Mouse (Mus musculus): ENCODE results near the gene Alg11. TPM values are rescaled to one million over a fixed set of nuclear protein-coding genes. Genes with fewer than 3 reads are reported as not detected.

The Alg11 gene
- polyA plus RNA-seq, 1 experiment from 2014 or later = 35.8 TPM

DNA sequence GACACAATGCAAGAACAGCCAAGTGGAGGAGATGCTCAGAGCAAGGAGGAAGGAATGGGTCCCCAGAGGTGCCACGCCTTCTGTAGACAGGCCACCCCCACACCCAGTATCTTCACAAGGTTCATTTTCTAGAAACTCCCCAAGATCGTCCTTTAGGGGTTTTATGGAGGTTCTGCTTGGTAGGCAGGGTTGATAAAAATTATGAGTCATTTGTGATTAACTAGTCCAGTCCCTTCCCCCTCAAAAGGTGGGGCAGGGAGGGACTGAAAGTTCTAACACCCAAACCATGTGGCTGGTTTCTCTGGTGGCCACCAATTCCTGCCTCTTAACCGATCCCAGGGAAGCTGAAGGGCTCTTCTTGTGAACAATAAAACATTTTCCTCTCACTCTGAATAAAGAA is 3.7 kb upstream of the Alg11 start:
- no peak overlapping the region for H3K9ac ChIP-seq (ENCODE audit: low read length)
- H3K9me3 ChIP-seq (ENCODE audit: control insufficient read depth, low read length) = no peaks in the 10 kb centered on the region
- peaks cover 5% of the 10 kb centered on the region; the same call in 1 of the 2 replicates for H3K27me3 ChIP-seq (ENCODE audit: control insufficient read depth, insufficient read depth, low read length)
- no peaks in the 10 kb centered on the region; the same call in 1 of the 2 replicates for H3K4me1 ChIP-seq (replicated peaks; ENCODE audit: control insufficient read depth, insufficient read depth, low read length)
- no peak overlapping the region for H3K4me3 ChIP-seq (ENCODE audit: low read depth, low read length)
- ATAC-seq (replicated peaks; ENCODE audit: low FRiP score) (no peak), DNase-seq (ENCODE audit: low spot score) (no peak)
- WGBS = 79% methylated on average over 3 of the region's 3 CpGs
- no peaks in the 10 kb centered on the region for H3K36me3 ChIP-seq (ENCODE audit: control insufficient read depth, insufficient read depth, low read length)
- no peak overlapping the region for H3K27ac ChIP-seq (ENCODE audit: low read depth, low read length)
- no peak overlapping the region for H3K4me2 ChIP-seq (ENCODE audit: low read depth, low read length, severe bottlenecking)

DNA sequence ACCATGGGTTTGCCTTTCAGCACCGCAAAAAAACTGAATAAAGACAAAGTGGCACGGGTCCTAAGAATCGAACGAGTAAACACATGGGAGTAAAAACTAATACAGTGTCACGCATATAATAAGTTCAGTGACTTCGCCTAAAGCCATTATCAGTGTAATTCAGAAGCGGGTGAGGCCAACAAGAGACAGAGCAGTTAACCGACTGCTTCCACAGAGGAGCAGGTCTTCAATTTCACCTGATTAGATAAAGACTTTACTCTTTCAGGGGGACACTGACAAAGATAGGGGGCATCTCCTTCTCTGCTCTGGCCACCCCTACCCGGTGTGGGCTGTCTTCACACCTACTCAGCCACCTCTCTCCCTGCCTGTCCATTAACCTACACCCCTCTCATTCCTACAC is 2.2 kb upstream of the Alg11 start:
- Histone ChIP-seq H3K36me3 (ENCODE audit: control insufficient read depth, insufficient read depth, low read length) (no peaks in the 10 kb centered on the region), H3K9ac (ENCODE audit: low read length) (no peak overlapping the region), H3K27me3 (ENCODE audit: control insufficient read depth, insufficient read depth, low read length) (peaks cover 5% of the 10 kb centered on the region; the same call in 1 of the 2 replicates), H3K27ac (ENCODE audit: low read depth, low read length) (no peak overlapping the region), H3K4me2 (ENCODE audit: low read depth, low read length, severe bottlenecking) (no peak overlapping the region), H3K4me3 (ENCODE audit: low read depth, low read length) (no peak overlapping the region), H3K9me3 (ENCODE audit: control insufficient read depth, low read length) (no peaks in the 10 kb centered on the region), H3K4me1 (replicated peaks; ENCODE audit: control insufficient read depth, insufficient read depth, low read length) (no peaks in the 10 kb centered on the region; the same call in 1 of the 2 replicates)
- ATAC-seq (replicated peaks; ENCODE audit: low FRiP score) = no peak
- no peak for DNase-seq (ENCODE audit: low spot score)
- WGBS = 85% methylated on average over 9 of the region's 9 CpGs

DNA sequence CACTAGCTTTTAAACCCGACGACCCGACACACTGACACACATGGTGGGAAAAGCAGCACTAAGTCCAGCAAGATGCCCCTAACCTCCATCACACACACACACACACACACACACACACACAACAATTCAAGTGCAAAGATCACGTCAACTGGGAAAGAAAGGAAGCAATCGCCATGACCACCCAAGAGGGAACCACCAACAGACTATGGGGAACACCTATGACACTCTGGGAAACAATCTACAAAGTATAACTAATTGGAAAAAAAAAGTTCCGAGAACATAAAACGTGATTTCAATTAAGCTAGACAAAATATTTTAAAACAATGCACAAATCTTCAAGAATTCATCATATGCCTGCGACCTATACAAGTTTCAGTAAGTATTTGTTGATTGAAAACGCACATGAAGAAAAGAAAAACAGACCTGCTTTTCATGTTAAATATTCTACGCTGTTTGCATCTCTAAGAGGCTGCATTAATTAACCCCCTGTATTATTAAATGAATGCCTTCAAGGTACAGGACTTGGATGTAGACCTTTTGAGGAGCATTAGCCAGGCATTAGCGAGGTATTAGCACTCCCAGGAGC is 1.3 kb upstream of the Alg11 start:
- peak overlapping the region; percentile 61 for H3K4me3 ChIP-seq (ENCODE audit: low read depth, low read length)
- ATAC-seq (replicated peaks; ENCODE audit: low FRiP score) (no peak), DNase-seq (ENCODE audit: low spot score) (no peak)
- no peak overlapping the region for H3K9ac ChIP-seq (ENCODE audit: low read length)
- H3K36me3 ChIP-seq (ENCODE audit: control insufficient read depth, insufficient read depth, low read length) = no peaks in the 10 kb centered on the region
- peaks cover 5% of the 10 kb centered on the region; the same call in 1 of the 2 replicates for H3K27me3 ChIP-seq (ENCODE audit: control insufficient read depth, insufficient read depth, low read length)
- 31% methylated on average over 11 of the region's 11 CpGs for WGBS
- no peaks in the 10 kb centered on the region; the same call in 1 of the 2 replicates for H3K4me1 ChIP-seq (replicated peaks; ENCODE audit: control insufficient read depth, insufficient read depth, low read length)
- no peak overlapping the region for H3K27ac ChIP-seq (ENCODE audit: low read depth, low read length)
- H3K9me3 ChIP-seq (ENCODE audit: control insufficient read depth, low read length) = no peaks in the 10 kb centered on the region
- H3K4me2 ChIP-seq (ENCODE audit: low read depth, low read length, severe bottlenecking) = peak overlapping the region; percentile 84

DNA sequence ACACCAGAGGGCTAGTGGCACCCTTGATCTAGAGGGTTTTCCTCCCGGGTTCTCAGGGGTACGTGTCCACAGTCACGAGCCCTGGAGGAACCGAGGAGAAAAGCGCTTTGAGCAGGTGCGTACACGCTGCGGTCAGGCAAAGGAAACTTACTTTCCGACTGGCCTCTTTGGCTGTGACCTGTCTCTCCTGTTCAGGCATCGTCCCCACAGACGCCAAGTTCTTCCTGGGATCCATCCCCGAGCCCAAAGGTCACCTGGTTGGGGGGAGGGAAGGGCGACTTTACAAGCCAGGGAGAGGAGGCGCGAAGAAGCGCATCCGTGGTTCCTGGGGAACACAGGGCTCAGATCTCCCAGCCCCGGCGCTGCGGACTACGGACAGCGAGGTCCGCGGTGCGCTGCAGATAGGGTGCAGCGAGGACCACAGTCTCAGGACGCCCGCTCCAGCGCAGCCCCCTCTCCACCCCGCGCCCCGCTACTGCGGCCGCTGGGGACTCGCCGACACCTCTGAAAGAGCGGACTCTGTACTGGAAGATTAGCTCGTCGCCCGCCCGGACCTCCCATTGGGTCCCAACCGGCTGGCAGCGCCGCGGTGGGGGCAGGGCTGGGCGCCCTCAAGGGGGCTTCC is 588 bp upstream of the Alg11 start, which contains the start of gene Atp7b:
Gene Atp7b, minus strand, starts transcription at position 485 of the 625 bp plus-strand sequence.
- Histone ChIP-seq H3K4me2 (ENCODE audit: low read depth, low read length, severe bottlenecking) (peak within 1 kb of the TSS; percentile 84), H3K9me3 (ENCODE audit: control insufficient read depth, low read length) (no peaks in the 10 kb centered on the region), H3K27me3 (ENCODE audit: control insufficient read depth, insufficient read depth, low read length) (peaks cover 5% of the 10 kb centered on the region; the same call in 1 of the 2 replicates), H3K27ac (ENCODE audit: low read depth, low read length) (0 out of 2 replicates have a peak within 1 kb of the TSS, but pooled peaks have one; percentile 12), H3K36me3 (ENCODE audit: control insufficient read depth, insufficient read depth, low read length) (peaks cover under 1% of the 10 kb centered on the region; the same call in 1 of the 2 replicates), H3K4me1 (replicated peaks; ENCODE audit: control insufficient read depth, insufficient read depth, low read length) (no peaks in the 10 kb centered on the region; the same call in 1 of the 2 replicates), H3K9ac (ENCODE audit: low read length) (peak within 1 kb of the TSS; percentile 68), H3K4me3 (ENCODE audit: low read depth, low read length) (peak within 1 kb of the TSS; percentile 61)
- peak; percentile 92 for ATAC-seq (replicated peaks; ENCODE audit: low FRiP score)
- DNase-seq (ENCODE audit: low spot score) = no peak
- WGBS = 2% methylated on average over 42 of the region's 46 CpGs

DNA sequence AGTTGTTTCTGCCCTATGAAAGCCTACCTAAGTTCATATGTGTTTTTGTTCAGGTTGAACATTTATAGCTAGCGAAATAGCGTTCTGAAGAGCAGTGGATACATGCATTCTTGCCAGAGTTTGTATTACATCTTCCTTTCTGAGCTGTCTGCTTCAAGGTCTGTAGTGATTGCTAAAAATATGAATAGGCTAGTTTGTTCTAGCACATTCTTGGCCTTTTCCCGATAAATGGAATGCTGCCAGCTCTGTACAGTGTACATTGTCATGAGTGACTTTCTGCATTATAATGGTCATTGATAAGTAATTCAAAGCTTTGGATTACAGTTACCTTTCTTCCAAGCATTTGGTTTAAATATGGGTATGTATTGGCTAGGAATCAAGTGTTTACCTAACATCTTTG is 605 bp downstream of the Alg11 start:
- H3K9ac ChIP-seq (ENCODE audit: low read length) = no peak overlapping the region; the same call in 1 of the 2 replicates
- DNase-seq (ENCODE audit: low spot score) (no peak), ATAC-seq (replicated peaks; ENCODE audit: low FRiP score) (no peak)
- H3K36me3 ChIP-seq (ENCODE audit: control insufficient read depth, insufficient read depth, low read length) = peaks cover 10% of the 10 kb centered on the region
- peak overlapping the region; percentile 61 for H3K4me3 ChIP-seq (ENCODE audit: low read depth, low read length)
- H3K4me1 ChIP-seq (replicated peaks; ENCODE audit: control insufficient read depth, insufficient read depth, low read length) = no peaks in the 10 kb centered on the region; the same call in 1 of the 2 replicates
- WGBS = 8% methylated on average over 3 of the region's 3 CpGs
- no peaks in the 10 kb centered on the region for H3K9me3 ChIP-seq (ENCODE audit: control insufficient read depth, low read length)
- H3K27me3 ChIP-seq (ENCODE audit: control insufficient read depth, insufficient read depth, low read length) = peaks cover 5% of the 10 kb centered on the region; the same call in 1 of the 2 replicates
- peak overlapping the region; percentile 62 for H3K4me2 ChIP-seq (ENCODE audit: low read depth, low read length, severe bottlenecking)
- H3K27ac ChIP-seq (ENCODE audit: low read depth, low read length) = no peak overlapping the region

DNA sequence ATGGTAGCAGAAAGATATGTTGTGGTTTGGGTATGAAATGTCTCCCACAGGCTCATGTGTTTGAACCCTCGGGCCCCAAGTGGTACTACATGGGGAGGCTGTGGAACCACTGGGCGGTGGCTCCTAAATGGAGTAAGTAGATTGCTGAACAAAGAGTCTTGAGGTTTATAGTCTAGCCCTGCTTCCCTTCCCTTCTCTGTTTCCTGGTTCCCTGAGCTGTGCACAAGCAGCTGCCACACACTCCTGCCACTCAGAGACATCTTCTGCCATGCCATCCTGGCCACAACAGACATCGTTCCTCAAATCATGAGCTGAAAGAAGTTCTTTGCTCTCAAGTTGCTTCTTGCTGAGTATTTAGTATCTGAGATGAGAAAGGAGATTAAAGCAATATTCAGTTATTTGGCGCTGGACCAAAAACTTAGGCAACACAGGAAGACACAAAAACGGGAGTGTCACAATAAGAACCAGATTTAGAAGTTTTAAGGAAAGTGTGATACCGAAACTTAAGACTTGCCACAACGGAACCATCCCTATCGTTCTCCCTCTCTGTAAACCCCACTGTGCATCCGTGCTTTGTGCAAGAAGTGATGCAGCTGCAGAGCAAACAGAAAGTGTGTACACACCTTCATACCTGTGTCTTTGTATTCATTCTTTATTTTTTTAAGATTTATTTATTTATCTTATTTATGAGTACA is 18.9 kb downstream of the Alg11 start:
- Histone ChIP-seq H3K4me3 (ENCODE audit: low read depth, low read length) (no peak overlapping the region), H3K9ac (ENCODE audit: low read length) (no peak overlapping the region), H3K27ac (ENCODE audit: low read depth, low read length) (no peak overlapping the region), H3K36me3 (ENCODE audit: control insufficient read depth, insufficient read depth, low read length) (no peaks in the 10 kb centered on the region), H3K27me3 (ENCODE audit: control insufficient read depth, insufficient read depth, low read length) (no peaks in the 10 kb centered on the region), H3K4me1 (replicated peaks; ENCODE audit: control insufficient read depth, insufficient read depth, low read length) (no peaks in the 10 kb centered on the region), H3K4me2 (ENCODE audit: low read depth, low read length, severe bottlenecking) (no peak overlapping the region), H3K9me3 (ENCODE audit: control insufficient read depth, low read length) (no peaks in the 10 kb centered on the region)
- DNase-seq (ENCODE audit: low spot score) = no peak
- no peak for ATAC-seq (replicated peaks; ENCODE audit: low FRiP score)
- WGBS = 91% methylated on average over 9 of the region's 9 CpGs

DNA sequence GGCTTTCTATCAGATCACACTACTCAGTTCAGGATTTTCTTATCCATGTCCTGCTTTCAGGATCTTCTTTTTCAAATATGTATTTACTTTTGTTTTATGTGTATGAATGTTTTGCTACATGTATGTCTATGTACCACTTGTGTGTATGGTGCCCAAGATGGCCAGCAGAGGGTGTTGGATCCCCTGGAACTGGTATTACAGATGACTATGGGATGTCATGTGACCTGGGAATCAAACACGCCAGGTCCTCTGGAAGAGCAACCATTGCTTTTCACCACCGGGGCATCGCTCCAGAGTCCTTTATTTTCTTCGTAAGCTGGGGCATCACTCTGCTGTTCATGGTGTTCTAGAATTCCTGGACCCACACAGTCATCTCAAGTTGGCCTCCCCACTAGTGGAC is 28.7 kb downstream of the Alg11 start:
- Histone ChIP-seq H3K9me3 (ENCODE audit: control insufficient read depth, low read length) (no peaks in the 10 kb centered on the region), H3K4me1 (replicated peaks; ENCODE audit: control insufficient read depth, insufficient read depth, low read length) (no peaks in the 10 kb centered on the region), H3K4me2 (ENCODE audit: low read depth, low read length, severe bottlenecking) (no peak overlapping the region), H3K4me3 (ENCODE audit: low read depth, low read length) (no peak overlapping the region), H3K36me3 (ENCODE audit: control insufficient read depth, insufficient read depth, low read length) (no peaks in the 10 kb centered on the region), H3K9ac (ENCODE audit: low read length) (no peak overlapping the region), H3K27me3 (ENCODE audit: control insufficient read depth, insufficient read depth, low read length) (no peaks in the 10 kb centered on the region), H3K27ac (ENCODE audit: low read depth, low read length) (no peak overlapping the region)
- ATAC-seq (replicated peaks; ENCODE audit: low FRiP score) = no peak
- WGBS = 94% methylated on average over 4 of the region's 4 CpGs
- DNase-seq (ENCODE audit: low spot score) = no peak

DNA sequence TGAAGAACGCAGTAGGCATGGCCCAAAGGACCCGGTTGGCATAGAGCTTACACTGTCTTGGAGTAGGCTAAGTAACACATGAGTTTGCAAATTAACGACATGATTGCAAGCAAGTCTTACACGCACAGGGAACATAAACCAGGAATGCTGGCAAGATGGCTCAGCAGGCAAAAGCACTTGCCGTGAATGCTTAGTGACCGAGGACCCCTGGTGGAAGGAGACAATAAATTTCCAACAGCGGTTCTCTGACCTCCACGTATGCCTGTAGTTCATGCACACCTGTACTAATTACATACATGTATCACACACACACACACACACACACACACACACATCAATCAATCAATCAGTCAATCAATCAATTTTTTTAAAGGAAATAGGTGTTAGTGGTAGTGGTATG is 31.0 kb downstream of the Alg11 start:
- H3K4me3 ChIP-seq (ENCODE audit: low read depth, low read length) = no peak overlapping the region
- 58% methylated on average over 8 of the region's 8 CpGs for WGBS
- ATAC-seq (replicated peaks; ENCODE audit: low FRiP score) (no peak), DNase-seq (ENCODE audit: low spot score) (no peak)
- H3K36me3 ChIP-seq (ENCODE audit: control insufficient read depth, insufficient read depth, low read length) = no peaks in the 10 kb centered on the region
- H3K9ac ChIP-seq (ENCODE audit: low read length) = no peak overlapping the region
- no peaks in the 10 kb centered on the region for H3K4me1 ChIP-seq (replicated peaks; ENCODE audit: control insufficient read depth, insufficient read depth, low read length)
- no peaks in the 10 kb centered on the region for H3K9me3 ChIP-seq (ENCODE audit: control insufficient read depth, low read length)
- no peak overlapping the region for H3K27ac ChIP-seq (ENCODE audit: low read depth, low read length)
- H3K4me2 ChIP-seq (ENCODE audit: low read depth, low read length, severe bottlenecking) = no peak overlapping the region
- no peaks in the 10 kb centered on the region for H3K27me3 ChIP-seq (ENCODE audit: control insufficient read depth, insufficient read depth, low read length)
